Mouse (Mus musculus) cerebellum, adult (tissue): ENCODE data around the gene 4930579F01Rik.
A peak's percentile ranks its signal among the peaks of the same experiment; 100 is the strongest.

Experiments
- ATAC-seq: cut with Nextera tagmentation; 2 replicates; pipeline ENCODE4 v1.9.2; 2017; ENCODE audit warnings: mild to moderate bottlenecking, moderate library complexity, mixed read lengths; ENCODE audit not compliant: insufficient number of reproducible peaks, low FRiP score, low TSS enrichment

The 4930579F01Rik gene

GRCm38 (mm10) chr3:138193683-138194302 lies at the start of gene 4930579F01Rik:
4930579F01Rik (minus strand) TSS chr3:138193825.
- no peak for ATAC-seq

GRCm38 (mm10) chr3:138242933-138243332 lies 49.3 kb upstream of the 4930579F01Rik start:
- ATAC-seq, result no peak

- ATAC-seq, result no peak
These were observed 48.5 kb upstream of the 4930579F01Rik start for GRCm38 (mm10) chr3:138242021-138242726.

GRCm38 (mm10) chr3:138241371-138241770 lies 47.7 kb upstream of the 4930579F01Rik start:
- ATAC-seq, result no peak

- no peak for ATAC-seq
These were observed 47.3 kb upstream of the 4930579F01Rik start for GRCm38 (mm10) chr3:138240942-138241341.

- ATAC-seq, result no peak
These were observed 46.8 kb upstream of the 4930579F01Rik start for GRCm38 (mm10) chr3:138240411-138240810.

GRCm38 (mm10) chr3:138239461-138239860 lies 45.8 kb upstream of the 4930579F01Rik start:
- ATAC-seq, result no peak

GRCm38 (mm10) chr3:138238046-138238445 lies 44.4 kb upstream of the 4930579F01Rik start:
- no peak for ATAC-seq

GRCm38 (mm10) chr3:138236546-138237163 lies 43.0 kb upstream of the 4930579F01Rik start:
- ATAC-seq, result no peak

- ATAC-seq, result no peak
These were observed 37.9 kb upstream of the 4930579F01Rik start for GRCm38 (mm10) chr3:138231531-138231930.

- ATAC-seq, result no peak
These were observed 36.6 kb upstream of the 4930579F01Rik start for GRCm38 (mm10) chr3:138230266-138230665.

GRCm38 (mm10) chr3:138229448-138229847 lies 35.8 kb upstream of the 4930579F01Rik start:
- ATAC-seq, result no peak

- no peak for ATAC-seq
These were observed 34.2 kb upstream of the 4930579F01Rik start for GRCm38 (mm10) chr3:138227782-138228181.

GRCm38 (mm10) chr3:138227082-138227481 lies 33.5 kb upstream of the 4930579F01Rik start:
- no peak for ATAC-seq

- no peak for ATAC-seq
These were observed 32.9 kb upstream of the 4930579F01Rik start for GRCm38 (mm10) chr3:138226476-138226875.

GRCm38 (mm10) chr3:138225853-138226252 lies 32.2 kb upstream of the 4930579F01Rik start:
- no peak for ATAC-seq

- no peak for ATAC-seq
These were observed 31.7 kb upstream of the 4930579F01Rik start for GRCm38 (mm10) chr3:138225331-138225730.

GRCm38 (mm10) chr3:138224363-138224954 lies 30.8 kb upstream of the 4930579F01Rik start:
- ATAC-seq, result no peak

GRCm38 (mm10) chr3:138222952-138223351 lies 29.3 kb upstream of the 4930579F01Rik start:
- peak; percentile 63; the same call in 1 of the 2 replicates for ATAC-seq

GRCm38 (mm10) chr3:138222511-138222910 lies 28.9 kb upstream of the 4930579F01Rik start:
- peak; percentile 16; the same call in 1 of the 2 replicates for ATAC-seq

- ATAC-seq, result no peak
These were observed 27.5 kb upstream of the 4930579F01Rik start for GRCm38 (mm10) chr3:138221116-138221515.
